Comparison of ENCODE assay signal across 11 mouse cellular contexts in genomic region chr12:82841566-82841965, GRCm38 (mm10).
A peak's percentile ranks its signal among the peaks of the same experiment; 100 is the strongest.
DNase-seq lines count a peak whose midpoint lies in the region; ATAC-seq and TF ChIP-seq lines count a peak whose summit lies in the region.
"Had no signal": no experiment of that assay in that cellular context is flagged by ENCODE, and none has a peak within 500 bp of the region (broad histone marks: within the 10 kb centered on the region; RNA-seq: fewer than 3 reads in every experiment).

No protein-coding gene starts in this region.

- peaks cover 7% of the 10 kb centered on the region for H3K9me3 ChIP-seq in heart, embryonic 13.5 days
- 0 out of 2 replicates have a peak, but pooled peaks cover 5% of the 10 kb centered on the region for H3K9me3 ChIP-seq in liver, postnatal 0 days (ENCODE audit: low read length)
- H3K9me3 ChIP-seq: intestine, embryonic 15.5 days had no signal

- intact Hi-C loops in heart, postnatal 36 days (cut with DNase I) = no loop called here
- intact Hi-C loops in left cerebral cortex, postnatal 14 days (cut with DNase I) = no loop called here

- no peak overlapping the region for H3K4me3 ChIP-seq in heart, embryonic 13.5 days
- H3K4me3 ChIP-seq in liver, postnatal 0 days (ENCODE audit: low read depth, low read length) = no peak overlapping the region
- H3K4me3 ChIP-seq: intestine, embryonic 15.5 days had no signal

- DNase-seq in cerebellum, adult 9-11 months = peak; percentile 3
- no peak for DNase-seq in cerebellum, adult 11 months
- no peak for DNase-seq in heart, postnatal 36 days
- DNase-seq in left cerebral cortex, postnatal 14 days (ENCODE audit: low spot score in 2 of 2) = peak; percentile 21 to 62
- no peak for DNase-seq in left cerebral cortex, adult 11 months (ENCODE audit: low spot score)
- peak; percentile 27 for DNase-seq in Muller cell, postnatal 12 days (ENCODE audit: inconsistent ontology term)
- DNase-seq in liver, postnatal 0 days = no peak
- DNase-seq: adrenal gland, postnatal 25 days; thymus, postnatal 25 days had no signal

- H3K4me1 ChIP-seq in heart, embryonic 13.5 days = peaks cover 34% of the 10 kb centered on the region
- no peaks in the 10 kb centered on the region for H3K4me1 ChIP-seq in liver, postnatal 0 days (ENCODE audit: insufficient read depth)
- H3K4me1 ChIP-seq: intestine, embryonic 15.5 days had no signal

- H3K4me2 ChIP-seq in heart, embryonic 13.5 days = no peak overlapping the region
- no peak overlapping the region for H3K4me2 ChIP-seq in liver, postnatal 0 days (ENCODE audit: low read depth, low read length)
- H3K4me2 ChIP-seq: intestine, embryonic 15.5 days had no signal

- H3K27ac ChIP-seq in heart, embryonic 13.5 days (replicated peaks) = peak overlapping the region; percentile 32
- no peak overlapping the region for H3K27ac ChIP-seq in liver, postnatal 0 days (ENCODE audit: low read depth)
- H3K27ac ChIP-seq: intestine, embryonic 15.5 days had no signal

- no peak for TF ChIP-seq EP300 in liver, postnatal 0 days (IDR thresholded peaks at IDR 0.05; ENCODE audit: low read depth)

- H3K36me3 ChIP-seq in heart, embryonic 13.5 days = peaks cover 2% of the 10 kb centered on the region; the same call in 1 of the 2 replicates
- H3K36me3 ChIP-seq in liver, postnatal 0 days (replicated peaks; ENCODE audit: insufficient read depth, low read length) = no peaks in the 10 kb centered on the region
- H3K36me3 ChIP-seq: intestine, embryonic 15.5 days had no signal

- no peak for ATAC-seq in heart, embryonic 13.5 days (ENCODE audit: extremely low read depth, insufficient number of reproducible peaks, low FRiP score, low TSS enrichment)
- ATAC-seq in liver, postnatal 0 days = no peak
- ATAC-seq: intestine, embryonic 15.5 days had no signal

- no peak for TF ChIP-seq CTCF in liver, postnatal 0 days (IDR thresholded peaks at IDR 0.05; ENCODE audit: low read depth)

- no peaks in the 10 kb centered on the region for H3K27me3 ChIP-seq in heart, embryonic 13.5 days (replicated peaks)
- no peaks in the 10 kb centered on the region for H3K27me3 ChIP-seq in liver, postnatal 0 days (ENCODE audit: insufficient read depth, low read length)
- H3K27me3 ChIP-seq: intestine, embryonic 15.5 days had no signal

- no peak overlapping the region for H3K9ac ChIP-seq in heart, embryonic 13.5 days
- H3K9ac ChIP-seq in liver, postnatal 0 days (replicated peaks) = no peak overlapping the region
- H3K9ac ChIP-seq: intestine, embryonic 15.5 days had no signal

- WGBS in heart, embryonic 13.5 days = 59% methylated on average over 6 of the region's 6 CpGs
- 71% methylated on average over 6 of the region's 6 CpGs for WGBS in liver, postnatal 0 days (ENCODE audit: insufficient replicate concordance)

Comparison
In these comparisons a context has a peak if more than half of its experiments do, and no peak if none do; other contexts are left out.
1. DNase-seq: peak in cerebellum, adult 9-11 months (single experiment), left cerebral cortex, postnatal 14 days (2 of 2) and Muller cell, postnatal 12 days (single experiment); none in cerebellum, adult 11 months (single experiment), heart, postnatal 36 days (0 of 2), left cerebral cortex, adult 11 months (single experiment) and liver, postnatal 0 days (single experiment).